Mouse (Mus musculus) small intestine, adult 2 months (tissue): Measurements from ENCODE around the gene Aldh16a1. TPM values are rescaled to one million over a fixed set of nuclear protein-coding genes. Genes with fewer than 3 reads are reported as not detected.

Experiments
- H3K27ac ChIP-seq: fragments of 200-500 bp; 2 replicates; pipeline ENCODE4 v1.5.1; 2012; ENCODE audit warnings: low read depth, low read length, control low read depth, inconsistent platforms; ENCODE audit not compliant: insufficient read depth
- H3K27me3 ChIP-seq: fragments of 200-500 bp; 2 replicates; pipeline ENCODE4 v1.6.1; 2012; ENCODE audit warnings: mild to moderate bottlenecking, moderate library complexity, low read length, inconsistent platforms; ENCODE audit not compliant: control insufficient read depth, insufficient read depth
- H3K36me3 ChIP-seq: fragments of 200-500 bp; 2 replicates; pipeline ENCODE4 v1.6.1; 2012; ENCODE audit warnings: mild to moderate bottlenecking, low read length, control low read depth, inconsistent platforms; ENCODE audit not compliant: control insufficient read depth, insufficient read depth
- H3K4me1 ChIP-seq: fragments of 200-500 bp; 2 replicates; pipeline ENCODE4 v1.6.1; 2012; ENCODE audit warnings: low read length, inconsistent platforms, mixed read lengths; ENCODE audit not compliant: control insufficient read depth, insufficient read depth, insufficient read length
- H3K4me3 ChIP-seq: fragments of 200-500 bp; 2 replicates; pipeline ENCODE4 v1.5.1; 2012; ENCODE audit warnings: low read depth, mild to moderate bottlenecking, control low read depth, inconsistent platforms, low read length, moderate library complexity
- CTCF ChIP-seq: fragments of 200-500 bp; IDR thresholded peaks from 2 replicates; pipeline ENCODE4 v1.5.1; 2012; ENCODE audit warnings: low read depth, mild to moderate bottlenecking, control low read depth, inconsistent platforms, low read length, moderate library complexity, mixed read lengths; ENCODE audit not compliant: insufficient replicate concordance, insufficient read length; ENCODE audit errors: extremely low read depth
- POLR2A ChIP-seq: fragments of 200-500 bp; IDR thresholded peaks from 2 replicates; pipeline ENCODE4 v1.6.1; 2012; ENCODE audit warnings: low read depth, mild to moderate bottlenecking, control low read depth, inconsistent platforms, low read length, moderate library complexity
- WGBS: fragments of 180-500 bp; shearing (Covaris S2); methylation state at CpG from one replicate; pipeline ENCODE4 v1.1.7; 2018; 5-methylcytosine and 5-hydroxymethylcytosine counted together
- polyA plus RNA-seq: library from polyadenylated mRNA; depleted of rRNA; stranded (reverse); fragments of >200 nt; gene quantifications from 2 replicates; pipeline ENCODE4 v1.2.3, GENCODE M21; 2012

Aldh16a1 gene
- polyA plus RNA-seq, 1 experiment: 253 TPM

- H3K4me1 ChIP-seq: no peaks in the 10 kb centered on the region; the same call in 1 of the 2 replicates
- H3K4me3 ChIP-seq: no peak overlapping the region
- TF ChIP-seq CTCF (no peak), POLR2A (no peak)
- 71% methylated on average over 9 of the region's 9 CpGs for WGBS
- 0 out of 2 replicates have a peak, but pooled peaks cover 2% of the 10 kb centered on the region for H3K36me3 ChIP-seq
- no peak overlapping the region for H3K27ac ChIP-seq
- peaks cover 43% of the 10 kb centered on the region for H3K27me3 ChIP-seq
Measured at GRCm38 (mm10) chr7:45162996-45163615, 8.7 kb upstream of the Aldh16a1 start.

GRCm38 (mm10) chr7:45162551-45162950 is 8.2 kb upstream of the Aldh16a1 start:
- 23% methylated on average over 6 of the region's 6 CpGs for WGBS
- Histone ChIP-seq H3K4me1 (no peaks in the 10 kb centered on the region; the same call in 1 of the 2 replicates), H3K27me3 (peaks cover 37% of the 10 kb centered on the region), H3K4me3 (0 out of 2 replicates have a peak overlapping the region, but pooled peaks have one; percentile 61), H3K27ac (no peak overlapping the region), H3K36me3 (0 out of 2 replicates have a peak, but pooled peaks cover 2% of the 10 kb centered on the region)
- TF ChIP-seq POLR2A: no peak
- no peak; the same call in 1 of the 2 replicates for TF ChIP-seq CTCF

DNA sequence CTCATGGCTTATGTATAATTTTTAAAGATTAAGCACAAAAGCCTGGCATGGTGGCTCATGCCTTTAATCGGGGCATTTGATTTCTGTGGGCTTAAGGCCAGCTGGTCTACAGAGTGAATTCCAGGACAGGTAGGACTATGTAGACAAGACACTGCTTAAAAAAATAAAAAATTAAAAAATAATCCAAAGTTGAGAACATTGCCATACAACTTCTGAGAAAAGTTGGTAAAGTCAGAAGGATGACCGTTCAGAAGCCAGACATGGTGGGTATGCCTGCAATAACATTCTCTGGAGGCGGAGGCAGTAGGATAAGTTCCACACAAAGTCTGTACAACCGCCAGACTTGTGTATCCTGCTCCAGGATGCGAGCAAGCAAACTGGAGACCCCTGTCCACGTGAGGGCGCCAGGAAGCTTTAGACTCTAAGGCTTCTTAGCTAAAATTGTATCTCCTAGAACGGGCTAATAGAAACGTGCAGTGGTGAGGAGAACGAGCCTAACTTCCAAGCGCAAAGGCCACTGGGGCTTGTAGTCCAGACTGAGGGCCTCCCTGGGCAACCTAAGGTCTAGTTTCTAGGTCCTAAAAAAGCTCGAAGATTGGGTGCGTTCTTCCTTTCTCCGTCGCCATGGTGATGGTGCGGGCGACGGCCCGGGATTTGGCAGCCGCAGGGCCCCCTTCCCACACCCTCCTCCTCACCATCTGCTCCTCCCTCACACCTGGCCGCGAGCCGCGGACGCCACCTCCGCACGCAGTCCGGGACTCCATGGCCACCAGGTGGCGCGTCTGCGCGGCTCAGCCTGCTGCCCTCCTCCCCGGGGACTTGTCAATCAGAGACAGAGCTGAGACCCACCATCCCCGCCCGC is 7.5 kb upstream of the Aldh16a1 start:
- Histone ChIP-seq H3K27me3 (peaks cover 31% of the 10 kb centered on the region), H3K36me3 (0 out of 2 replicates have a peak, but pooled peaks cover 2% of the 10 kb centered on the region), H3K4me1 (no peaks in the 10 kb centered on the region; the same call in 1 of the 2 replicates), H3K4me3 (peak overlapping the region; percentile 61), H3K27ac (no peak overlapping the region)
- peak; percentile 75 for TF ChIP-seq CTCF
- TF ChIP-seq POLR2A: no peak
- 4% methylated on average over 35 of the region's 35 CpGs for WGBS

- H3K36me3 ChIP-seq: 0 out of 2 replicates have a peak, but pooled peaks cover 2% of the 10 kb centered on the region
- WGBS: 93% methylated on average over 3 of the region's 3 CpGs
- no peak for TF ChIP-seq POLR2A
- TF ChIP-seq CTCF: no peak
Measured at GRCm38 (mm10) chr7:45160866-45161265, 6.5 kb upstream of the Aldh16a1 start.

DNA sequence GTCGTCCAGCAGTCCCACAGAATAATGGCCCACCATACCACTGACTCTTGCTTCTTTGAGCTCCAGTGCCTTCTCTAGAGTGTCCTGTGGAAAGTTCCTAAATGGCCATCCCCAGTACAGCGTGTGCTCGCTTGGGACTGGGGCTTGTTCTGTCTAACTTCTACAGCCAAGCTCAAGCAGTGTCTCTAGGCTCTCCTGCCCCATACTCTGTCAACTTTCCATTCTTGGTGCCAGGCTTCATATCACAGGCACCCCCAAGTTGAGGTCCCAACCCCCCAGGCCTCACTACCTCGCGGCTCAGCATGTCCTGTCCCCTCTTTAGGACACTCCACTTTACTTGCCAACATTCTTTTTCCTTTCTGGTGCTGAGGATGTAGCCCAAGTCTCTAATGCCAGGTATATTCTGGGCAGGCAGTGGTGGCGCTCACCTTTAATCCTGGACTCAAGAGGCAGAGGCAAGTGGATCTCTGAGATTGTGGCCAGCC is 6.0 kb upstream of the Aldh16a1 start:
- Histone ChIP-seq H3K27ac (no peak overlapping the region), H3K4me3 (no peak overlapping the region), H3K4me1 (no peaks in the 10 kb centered on the region; the same call in none of the 2 replicates), H3K27me3 (peaks cover 20% of the 10 kb centered on the region), H3K36me3 (0 out of 2 replicates have a peak, but pooled peaks cover 2% of the 10 kb centered on the region)
- WGBS: 94% methylated on average over 6 of the region's 6 CpGs
- no peak for TF ChIP-seq CTCF
- no peak for TF ChIP-seq POLR2A

More at GRCm38 (mm10) chr7:45160866-45161265, 6.5 kb upstream of the Aldh16a1 start:
- Histone ChIP-seq H3K4me3 (no peak overlapping the region), H3K4me1 (no peaks in the 10 kb centered on the region; the same call in 1 of the 2 replicates), H3K27ac (no peak overlapping the region), H3K27me3 (peaks cover 25% of the 10 kb centered on the region)

DNA sequence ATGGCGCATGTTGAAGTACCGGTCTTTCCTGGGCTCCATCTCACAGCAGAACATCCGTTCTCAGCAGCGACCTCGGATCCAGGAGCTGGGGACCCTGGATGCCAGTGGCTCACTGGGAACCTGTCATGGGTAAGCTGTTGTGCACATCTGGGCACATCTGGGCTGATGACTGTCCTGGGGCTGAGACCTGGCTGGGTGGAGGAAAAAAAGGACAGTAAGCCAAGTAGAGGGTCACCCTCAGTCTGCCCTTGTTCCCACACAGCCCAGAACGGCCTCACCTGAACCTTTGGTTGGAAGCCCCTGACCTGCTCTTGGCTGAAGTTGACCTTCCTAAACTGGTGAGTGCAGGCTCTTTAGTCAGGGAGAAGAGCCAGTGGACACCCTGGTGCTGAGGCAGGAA is 4.6 kb upstream of the Aldh16a1 start:
- Histone ChIP-seq H3K4me1 (peaks cover 4% of the 10 kb centered on the region), H3K27ac (no peak overlapping the region), H3K4me3 (no peak overlapping the region), H3K27me3 (peaks cover 6% of the 10 kb centered on the region), H3K36me3 (0 out of 2 replicates have a peak, but pooled peaks cover 2% of the 10 kb centered on the region)
- WGBS: 92% methylated on average over 6 of the region's 6 CpGs
- TF ChIP-seq POLR2A (no peak), CTCF (no peak)
